Mouse (Mus musculus): ENCODE results near the gene Tmem30a.

The Tmem30a gene

GRCm38 (mm10) chr9:79795076-79795475, 1.8 kb upstream of the Tmem30a start:
- no peak for DNase-seq (ENCODE audit: low spot score in 2 of 2)

- no peak for DNase-seq (ENCODE audit: low spot score in 2 of 2)
Measured at GRCm38 (mm10) chr9:79785794-79786085, 7.6 kb downstream of the Tmem30a start.

GRCm38 (mm10) chr9:79784934-79785793, 8.1 kb downstream of the Tmem30a start:
- no peak for DNase-seq (ENCODE audit: low spot score in 2 of 2)

GRCm38 (mm10) chr9:79784439-79784838, 8.9 kb downstream of the Tmem30a start:
- DNase-seq (ENCODE audit: low spot score in 2 of 2): no peak

GRCm38 (mm10) chr9:79779354-79779753, 14.0 kb downstream of the Tmem30a start:
- DNase-seq (ENCODE audit: low spot score in 2 of 2): no peak

- no peak for DNase-seq (ENCODE audit: low spot score in 2 of 2)
Measured at GRCm38 (mm10) chr9:79766991-79767545, 26.2 kb downstream of the Tmem30a start.

GRCm38 (mm10) chr9:79765329-79765728, 28.0 kb downstream of the Tmem30a start:
- no peak for DNase-seq (ENCODE audit: low spot score in 2 of 2)

GRCm38 (mm10) chr9:79762519-79762918, 30.8 kb downstream of the Tmem30a start:
- no peak for DNase-seq (ENCODE audit: low spot score in 2 of 2)

GRCm38 (mm10) chr9:79760076-79760475, 33.2 kb downstream of the Tmem30a start:
- no peak for DNase-seq (ENCODE audit: low spot score in 2 of 2)

- DNase-seq (ENCODE audit: low spot score in 2 of 2): peak; percentile 85 to 89
Measured at GRCm38 (mm10) chr9:79759385-79760005, 33.8 kb downstream of the Tmem30a start, which contains the start of gene Cox7a2. Gene Cox7a2, minus strand, starts transcription at chr9:79759878.

- no peak for DNase-seq (ENCODE audit: low spot score in 2 of 2)
Measured at GRCm38 (mm10) chr9:79755311-79755710, 38.0 kb downstream of the Tmem30a start.

- DNase-seq (ENCODE audit: low spot score in 2 of 2): no peak
Measured at GRCm38 (mm10) chr9:79751846-79752245, 41.5 kb downstream of the Tmem30a start.

GRCm38 (mm10) chr9:79750709-79751108, 42.6 kb downstream of the Tmem30a start:
- DNase-seq (ENCODE audit: low spot score in 2 of 2): no peak

GRCm38 (mm10) chr9:79745036-79745435, 48.3 kb downstream of the Tmem30a start:
- DNase-seq (ENCODE audit: low spot score in 2 of 2): no peak

GRCm38 (mm10) chr9:79735608-79736007, 57.7 kb downstream of the Tmem30a start:
- no peak for DNase-seq (ENCODE audit: low spot score in 2 of 2)

GRCm38 (mm10) chr9:79730301-79730700, 63.0 kb downstream of the Tmem30a start:
- no peak for DNase-seq (ENCODE audit: low spot score in 2 of 2)

GRCm38 (mm10) chr9:79723090-79723489, 70.2 kb downstream of the Tmem30a start:
- DNase-seq (ENCODE audit: low spot score in 2 of 2): no peak

GRCm38 (mm10) chr9:79721056-79721455, 72.3 kb downstream of the Tmem30a start:
- DNase-seq (ENCODE audit: low spot score in 2 of 2): peak; percentile 22 to 45

- DNase-seq (ENCODE audit: low spot score in 2 of 2): peak in 1 of 2 experiments; percentile 8
Measured at GRCm38 (mm10) chr9:79720143-79720542, 73.2 kb downstream of the Tmem30a start.

- no peak for DNase-seq (ENCODE audit: low spot score in 2 of 2)
Measured at GRCm38 (mm10) chr9:79719451-79719850, 73.9 kb downstream of the Tmem30a start.

All from frontal cortex, postnatal 25 days (tissue).